ENCODE assay signal across 19 mouse cellular contexts in the genomic region with DNA sequence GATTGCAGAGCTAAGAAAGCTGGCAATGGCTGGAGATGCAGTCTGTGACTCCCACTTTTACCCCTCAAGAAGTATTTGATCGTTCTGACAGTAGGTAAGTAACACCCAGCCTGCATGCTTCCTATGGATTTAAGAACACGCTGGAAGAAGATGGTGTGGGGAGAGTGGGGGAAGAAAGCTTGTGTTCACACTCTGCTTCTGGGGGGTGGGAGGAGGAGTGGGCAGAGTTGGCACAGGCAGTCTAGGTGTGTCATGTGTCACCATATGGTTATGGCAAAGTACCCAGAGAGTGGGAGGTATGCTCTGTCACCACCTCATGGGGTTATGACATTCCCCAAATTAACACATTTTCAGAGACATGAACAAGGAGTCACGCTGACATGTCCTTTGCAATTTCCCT.
A peak's percentile ranks its signal among the peaks of the same experiment; 100 is the strongest.
DNase-seq lines count a peak whose midpoint lies in the region; ATAC-seq and TF ChIP-seq lines count a peak whose summit lies in the region.
"Had no signal": no experiment of that assay in that cellular context is flagged by ENCODE, and none has a peak within 500 bp of the region (broad histone marks: within the 10 kb centered on the region; RNA-seq: fewer than 3 reads in every experiment).

No protein-coding gene starts in this region.

- peak; percentile 46 for DNase-seq in heart, adult 11 months
- DNase-seq in heart, adult 2 months, result no peak
- peak; percentile 9 for DNase-seq in liver, embryonic 11.5 days (ENCODE audit: low spot score)
- DNase-seq in right cerebral cortex, postnatal 25 days, result peak; percentile 28
- DNase-seq in right cerebral cortex, postnatal 14 days, result no peak
- DNase-seq in thymus, postnatal 14 days, result no peak
- DNase-seq: adrenal gland, postnatal 25 days; cerebellum, postnatal 36 days; gastrocnemius, adult 2 months; spleen, adult 18-20 months had no signal

- no peaks in the 10 kb centered on the region for H3K79me2 ChIP-seq in heart, adult 2 months (replicated peaks; ENCODE audit: control insufficient read depth, insufficient read depth, low read length)

- no peaks in the 10 kb centered on the region for H3K27me3 ChIP-seq in heart, adult 2 months (ENCODE audit: control insufficient read depth, insufficient read depth, low read length)
- no peaks in the 10 kb centered on the region for H3K27me3 ChIP-seq in liver, embryonic 11.5 days (replicated peaks; ENCODE audit: control insufficient read depth, insufficient read depth, low read length)
- no peaks in the 10 kb centered on the region for H3K27me3 ChIP-seq in liver, embryonic 12.5 days (replicated peaks)
- H3K27me3 ChIP-seq: forebrain, embryonic 12.5 days; lung, embryonic 15.5 days; neural tube, embryonic 13.5 days; Patski; stomach, embryonic 15.5 days had no signal

- no peaks in the 10 kb centered on the region for H3K9me3 ChIP-seq in liver, embryonic 11.5 days (ENCODE audit: control insufficient read depth, low read length)
- H3K9me3 ChIP-seq in liver, embryonic 12.5 days (replicated peaks), result no peaks in the 10 kb centered on the region; the same call in 1 of the 2 replicates
- H3K9me3 ChIP-seq: forebrain, embryonic 12.5 days; lung, embryonic 15.5 days; midbrain, embryonic 10.5 days; neural tube, embryonic 13.5 days; stomach, embryonic 15.5 days had no signal

- no peak overlapping the region for H3K27ac ChIP-seq in heart, adult 2 months
- H3K27ac ChIP-seq in liver, embryonic 11.5 days (ENCODE audit: low read depth, low read length), result no peak overlapping the region
- no peak overlapping the region for H3K27ac ChIP-seq in liver, embryonic 12.5 days
- H3K27ac ChIP-seq: forebrain, embryonic 12.5 days; gastrocnemius, adult 2 months; hindbrain, embryonic 14.5 days; lung, embryonic 15.5 days; midbrain, embryonic 10.5 days; neural tube, embryonic 13.5 days; stomach, embryonic 15.5 days had no signal

- H3K9ac ChIP-seq in heart, adult 2 months (ENCODE audit: low read depth, low read length), result no peak overlapping the region
- H3K9ac ChIP-seq in liver, embryonic 11.5 days (ENCODE audit: low read depth, low read length), result no peak overlapping the region
- no peak overlapping the region for H3K9ac ChIP-seq in liver, embryonic 12.5 days
- H3K9ac ChIP-seq: forebrain, embryonic 12.5 days; hindbrain, embryonic 14.5 days; lung, embryonic 15.5 days; neural tube, embryonic 13.5 days; stomach, embryonic 15.5 days had no signal

- WGBS in heart, adult 2 months, result 78% methylated on average over 3 of the region's 3 CpGs
- WGBS in liver, embryonic 11.5 days, result 68% methylated on average over 3 of the region's 3 CpGs
- WGBS in liver, embryonic 12.5 days (ENCODE audit: insufficient replicate concordance), result 54% methylated on average over 3 of the region's 3 CpGs

- no peaks in the 10 kb centered on the region; the same call in 1 of the 2 replicates for H3K4me1 ChIP-seq in heart, adult 2 months (ENCODE audit: control insufficient read depth, insufficient read depth, low read length)
- H3K4me1 ChIP-seq in liver, embryonic 11.5 days (replicated peaks; ENCODE audit: control insufficient read depth, insufficient read depth, low read length), result no peaks in the 10 kb centered on the region
- H3K4me1 ChIP-seq in liver, embryonic 12.5 days, result no peaks in the 10 kb centered on the region
- H3K4me1 ChIP-seq: forebrain, embryonic 12.5 days; lung, embryonic 15.5 days; midbrain, embryonic 10.5 days; neural tube, embryonic 13.5 days; stomach, embryonic 15.5 days had no signal

- no peak for TF ChIP-seq POLR2A in heart, adult 2 months (IDR thresholded peaks at IDR 0.05; ENCODE audit: insufficient read depth, low read depth, low read length)

- no peak for ATAC-seq in liver, embryonic 11.5 days (replicated peaks; ENCODE audit: low FRiP score)
- no peak for ATAC-seq in liver, embryonic 12.5 days
- ATAC-seq: intestine, embryonic 16.5 days; Patski had no signal

- H3K4me3 ChIP-seq in heart, adult 2 months, result no peak overlapping the region
- H3K4me3 ChIP-seq in liver, embryonic 11.5 days (ENCODE audit: low read depth, low read length), result no peak overlapping the region
- H3K4me3 ChIP-seq in liver, embryonic 12.5 days, result no peak overlapping the region
- H3K4me3 ChIP-seq: forebrain, embryonic 12.5 days; gastrocnemius, adult 2 months; lung, embryonic 15.5 days; midbrain, embryonic 10.5 days; neural tube, embryonic 13.5 days; stomach, embryonic 15.5 days had no signal

- H3K4me2 ChIP-seq in liver, embryonic 11.5 days, result no peak overlapping the region
- H3K4me2 ChIP-seq in liver, embryonic 12.5 days, result no peak overlapping the region
- H3K4me2 ChIP-seq: forebrain, embryonic 12.5 days; hindbrain, embryonic 14.5 days; lung, embryonic 15.5 days; neural tube, embryonic 13.5 days; stomach, embryonic 15.5 days had no signal

- TF ChIP-seq CTCF in heart, adult 2 months (IDR thresholded peaks at IDR 0.05), result no peak

- H3K36me3 ChIP-seq in heart, adult 2 months (ENCODE audit: control insufficient read depth, insufficient read depth, low read length), result no peaks in the 10 kb centered on the region
- no peaks in the 10 kb centered on the region for H3K36me3 ChIP-seq in liver, embryonic 11.5 days (ENCODE audit: control insufficient read depth, insufficient read depth, low read length)
- no peaks in the 10 kb centered on the region for H3K36me3 ChIP-seq in liver, embryonic 12.5 days
- H3K36me3 ChIP-seq: forebrain, embryonic 12.5 days; lung, embryonic 15.5 days; midbrain, embryonic 10.5 days; neural tube, embryonic 13.5 days; stomach, embryonic 15.5 days had no signal

- intact Hi-C loops in heart, adult 2 months (cut with DNase I), result no loop called here

- TF ChIP-seq EP300 in heart, adult 2 months (IDR thresholded peaks at IDR 0.05; ENCODE audit: insufficient read depth, low read depth, low read length), result no peak

Comparison
In these comparisons a context has a peak if more than half of its experiments do, and no peak if none do; other contexts are left out.
1. DNase-seq: peak in heart, adult 11 months (single experiment), liver, embryonic 11.5 days (single experiment) and right cerebral cortex, postnatal 25 days (single experiment); none in heart, adult 2 months (0 of 2), right cerebral cortex, postnatal 14 days (single experiment) and thymus, postnatal 14 days (single experiment).